Mouse (Mus musculus): ENCODE results near the gene Ugt2b38.
"Not testable (repeated sequence)": the region's sequence is repeated elsewhere in the genome, so short reads cannot be mapped to it uniquely, and the experiment has no call there.

Gene Ugt2b38
- long read RNA-seq, experiment 1, result 0 reads
- long read RNA-seq, experiment 2, result 0 reads

- intact Hi-C loops (cut with DNase I), result not testable (repeated sequence)
Measured at GRCm38 (mm10) chr5:87424041-87424440, at the start of gene Ugt2b38. Gene Ugt2b38 (minus strand): TSS chr5:87424203.

GRCm38 (mm10) chr5:87458810-87459209 is 34.8 kb upstream of the Ugt2b38 start:
- intact Hi-C loops (cut with DNase I), result no loop called here

GRCm38 (mm10) chr5:87457701-87458100 is 33.7 kb upstream of the Ugt2b38 start:
- intact Hi-C loops (cut with DNase I), result no loop called here

- intact Hi-C loops (cut with DNase I), result no loop called here
Measured at GRCm38 (mm10) chr5:87456216-87456850, 32.3 kb upstream of the Ugt2b38 start.

GRCm38 (mm10) chr5:87455519-87455918 is 31.5 kb upstream of the Ugt2b38 start:
- intact Hi-C loops (cut with DNase I), result no loop called here

GRCm38 (mm10) chr5:87452514-87452913 is 28.5 kb upstream of the Ugt2b38 start:
- intact Hi-C loops (cut with DNase I), result not testable (repeated sequence)

GRCm38 (mm10) chr5:87436264-87436663 is 12.3 kb upstream of the Ugt2b38 start:
- intact Hi-C loops (cut with DNase I), result no loop called here

GRCm38 (mm10) chr5:87425676-87426075 is 1.7 kb upstream of the Ugt2b38 start:
- intact Hi-C loops (cut with DNase I), result no loop called here

GRCm38 (mm10) chr5:87396968-87397367 is 27.0 kb downstream of the Ugt2b38 start:
- intact Hi-C loops (cut with DNase I), result no loop called here

- intact Hi-C loops (cut with DNase I), result no loop called here
Measured at GRCm38 (mm10) chr5:87390818-87391217, 33.2 kb downstream of the Ugt2b38 start.

GRCm38 (mm10) chr5:87380234-87380633 is 43.8 kb downstream of the Ugt2b38 start:
- intact Hi-C loops (cut with DNase I), result no loop called here

- intact Hi-C loops (cut with DNase I), result no loop called here
Measured at GRCm38 (mm10) chr5:87379825-87380224, 44.2 kb downstream of the Ugt2b38 start.

GRCm38 (mm10) chr5:87375874-87376383 is 48.1 kb downstream of the Ugt2b38 start:
- intact Hi-C loops (cut with DNase I), result no loop called here

- intact Hi-C loops (cut with DNase I), result no loop called here
Measured at GRCm38 (mm10) chr5:87373502-87373863, 50.5 kb downstream of the Ugt2b38 start.

- intact Hi-C loops (cut with DNase I), result not testable (repeated sequence)
Measured at GRCm38 (mm10) chr5:87372788-87373501, 51.1 kb downstream of the Ugt2b38 start.

All from adrenal gland (tissue).